Mouse (Mus musculus): ENCODE results near the gene Carmil2.

GRCm38 (mm10) chr8:105689256-105689982 is 3.3 kb downstream of the Carmil2 start:
- TF ChIP-seq CTCF (IDR thresholded peaks at IDR 0.05) (no peak), POLR2A (IDR thresholded peaks at IDR 0.05; ENCODE audit: insufficient read depth, low read depth, low read length) (no peak), EP300 (IDR thresholded peaks at IDR 0.05; ENCODE audit: insufficient read depth, low read depth, low read length) (no peak)

Data from heart, adult 2 months (tissue).